Mouse (Mus musculus) MEL (cell line): ENCODE results near the gene Spag8. TPM values are rescaled to one million over a fixed set of nuclear protein-coding genes. Genes with fewer than 3 reads are reported as not detected.

ENCODE experiments used
- DNase-seq: peaks from one replicate; pipeline ENCODE4 v3.0.0; 2011; ENCODE audit warnings: low read depth, low spot score
- H3K27ac ChIP-seq: 2 replicates; pipeline ENCODE4 v1.5.1; 2012; ENCODE audit warnings: low read depth, mild to moderate bottlenecking, control low read depth, low read length, moderate library complexity; ENCODE audit not compliant: control insufficient read depth
- H3K27me3 ChIP-seq, 2 experiments: fragments of 150-350 bp in 1 of 2; sonication (generic) in 1 of 2; 2 replicates each; pipeline ENCODE4 v1.6.1; 2012; ENCODE audit warnings: low read length in 2 of 2, mild to moderate bottlenecking in 2 of 2, improper control_type of control experiment in 1 of 2, moderate library complexity in 1 of 2; ENCODE audit not compliant: insufficient read depth in 2 of 2, control insufficient read depth in 1 of 2
- H3K36me3 ChIP-seq, 2 experiments: 2 replicates each; pipeline ENCODE4 v1.6.1; 2012 to 2014; ENCODE audit warnings: low read length in 2 of 2, improper control_type of control experiment in 1 of 2, inconsistent platforms in 1 of 2, mild to moderate bottlenecking in 1 of 2; ENCODE audit not compliant: insufficient read depth in 2 of 2, control insufficient read depth in 1 of 2
- H3K4me1 ChIP-seq, 2 experiments: fragments of 150-350 bp in 1 of 2; sonication (generic) in 1 of 2; 2 replicates each; pipeline ENCODE4 v1.6.1; 2012; ENCODE audit warnings: low read length in 2 of 2, improper control_type of control experiment in 1 of 2, mild to moderate bottlenecking in 1 of 2; ENCODE audit not compliant: insufficient read depth in 2 of 2, control insufficient read depth in 1 of 2
- H3K4me3 ChIP-seq, 2 experiments: fragments of 150-350 bp in 1 of 2; sonication (generic) in 1 of 2; 2 replicates each; pipeline ENCODE4 v1.5.1; 2012; ENCODE audit warnings: low read depth in 2 of 2, low read length in 2 of 2, mild to moderate bottlenecking in 2 of 2, moderate library complexity in 2 of 2, control low read depth in 1 of 2, improper control_type of control experiment in 1 of 2; ENCODE audit not compliant: control insufficient read depth in 1 of 2, insufficient read depth in 1 of 2
- H3K79me2 ChIP-seq: 2 replicates; pipeline ENCODE4 v1.6.1; 2012; ENCODE audit warnings: mild to moderate bottlenecking, low read length, moderate library complexity; ENCODE audit not compliant: control insufficient read depth, poor library complexity, insufficient read depth
- H3K9ac ChIP-seq: 2 replicates; pipeline ENCODE4 v1.6.1; 2012; ENCODE audit warnings: low read depth, mild to moderate bottlenecking, control low read depth, low read length, moderate library complexity; ENCODE audit not compliant: control insufficient read depth, poor library complexity, severe bottlenecking
- H3K9me3 ChIP-seq: fragments of 150-350 bp; sonication (generic); replicated peaks from 2 replicates; pipeline ENCODE4 v1.6.1; 2012; ENCODE audit warnings: mild to moderate bottlenecking, low read length, improper control_type of control experiment, moderate library complexity; ENCODE audit not compliant: insufficient read depth
- BHLHE40 ChIP-seq: IDR thresholded peaks from 2 replicates; pipeline ENCODE4 v1.6.1; 2012; ENCODE audit warnings: low read depth, mild to moderate bottlenecking, inconsistent platforms, low read length, improper control_type of control experiment, borderline replicate concordance
- CHD1 ChIP-seq: IDR thresholded peaks from 2 replicates; pipeline ENCODE4 v1.6.1; 2012; ENCODE audit warnings: low read depth, mild to moderate bottlenecking, inconsistent platforms, low read length, improper control_type of control experiment
- E2F4 ChIP-seq: IDR thresholded peaks from 2 replicates; pipeline ENCODE4 v1.6.1; 2011; ENCODE audit warnings: low read depth, low read length, improper control_type of control experiment, borderline replicate concordance
- ELF1 ChIP-seq: IDR thresholded peaks from 2 replicates; pipeline ENCODE4 v1.6.1; 2014; ENCODE audit warnings: low read depth, mild to moderate bottlenecking, inconsistent platforms, low read length, improper control_type of control experiment, moderate library complexity
- EP300 ChIP-seq, 2 experiments: IDR thresholded peaks; 2 replicates each; pipeline ENCODE4 v1.6.1; 2011; ENCODE audit warnings: improper control_type of control experiment in 2 of 2, low read length in 2 of 2, low read depth in 1 of 2, mild to moderate bottlenecking in 1 of 2
- ETS1 ChIP-seq: IDR thresholded peaks from 2 replicates; pipeline ENCODE4 v1.6.1; 2012; ENCODE audit warnings: low read depth, mild to moderate bottlenecking, inconsistent platforms, low read length, improper control_type of control experiment, moderate library complexity
- GABPA ChIP-seq: IDR thresholded peaks from 2 replicates; pipeline ENCODE4 v1.6.1; 2012; ENCODE audit warnings: low read depth, mild to moderate bottlenecking, inconsistent platforms, low read length, improper control_type of control experiment, moderate library complexity
- GATA1 ChIP-seq: IDR thresholded peaks from 2 replicates; pipeline ENCODE4 v1.6.1; 2011; ENCODE audit warnings: low read depth, low read length, improper control_type of control experiment
- HCFC1 ChIP-seq: IDR thresholded peaks from 2 replicates; pipeline ENCODE4 v1.6.1; 2012; ENCODE audit warnings: low read depth, mild to moderate bottlenecking, inconsistent platforms, low read length, improper control_type of control experiment, moderate library complexity
- KAT2A ChIP-seq: conservative IDR thresholded peaks from 2 replicates; pipeline ENCODE4 v1.6.1; 2012; ENCODE audit warnings: low read depth, low read length, improper control_type of control experiment, inconsistent platforms
- MAFK ChIP-seq: IDR thresholded peaks from 2 replicates; pipeline ENCODE4 v1.6.1; 2011; ENCODE audit warnings: low read depth, mild to moderate bottlenecking, low read length, improper control_type of control experiment, borderline replicate concordance
- MAZ ChIP-seq: IDR thresholded peaks from 2 replicates; pipeline ENCODE4 v1.6.1; 2012; ENCODE audit warnings: low read depth, mild to moderate bottlenecking, inconsistent platforms, low read length, improper control_type of control experiment
- MXI1 ChIP-seq: IDR thresholded peaks from 2 replicates; pipeline ENCODE4 v1.6.1; 2011; ENCODE audit warnings: mild to moderate bottlenecking, low read depth, low read length, improper control_type of control experiment
- MYB ChIP-seq: IDR thresholded peaks from 2 replicates; pipeline ENCODE4 v1.6.1; 2011; ENCODE audit warnings: mild to moderate bottlenecking, low read depth, low read length, improper control_type of control experiment
- MYC ChIP-seq: IDR thresholded peaks from 2 replicates; pipeline ENCODE4 v1.6.1; 2011; ENCODE audit warnings: low read depth, mild to moderate bottlenecking, low read length, improper control_type of control experiment, moderate library complexity
- NELFE ChIP-seq: IDR thresholded peaks from 2 replicates; pipeline ENCODE4 v1.6.1; 2011; ENCODE audit warnings: low read depth, low read length, improper control_type of control experiment
- NRF1 ChIP-seq: IDR thresholded peaks from 2 replicates; pipeline ENCODE4 v1.6.1; 2014; ENCODE audit warnings: low read depth, mild to moderate bottlenecking, inconsistent platforms, low read length, improper control_type of control experiment, moderate library complexity; ENCODE audit not compliant: poor library complexity, insufficient read depth, severe bottlenecking
- POLR2A ChIP-seq, 2 experiments: IDR thresholded peaks; 2 replicates each; pipeline ENCODE4 v1.6.1; 2011 to 2012; ENCODE audit warnings: low read length in 2 of 2, mild to moderate bottlenecking in 2 of 2, control low read depth in 1 of 2, improper control_type of control experiment in 1 of 2, low read depth in 1 of 2, moderate library complexity in 1 of 2; ENCODE audit not compliant: control insufficient read depth in 1 of 2, insufficient read depth in 1 of 2, poor library complexity in 1 of 2
- POLR2AphosphoS2 ChIP-seq: IDR thresholded peaks from 2 replicates; pipeline ENCODE4 v1.6.1; 2011; ENCODE audit warnings: low read length, improper control_type of control experiment
- POLR2AphosphoS5 ChIP-seq: IDR thresholded peaks from 2 replicates; pipeline ENCODE4 v1.6.1; 2012; ENCODE audit warnings: low read depth, borderline replicate concordance, mild to moderate bottlenecking, inconsistent platforms, low read length, moderate library complexity, mixed read lengths
- RAD21 ChIP-seq: IDR thresholded peaks from 2 replicates; pipeline ENCODE4 v1.6.1; 2011; ENCODE audit warnings: mild to moderate bottlenecking, low read depth, low read length, improper control_type of control experiment
- SIN3A ChIP-seq: IDR thresholded peaks from 2 replicates; pipeline ENCODE4 v1.6.1; 2012; ENCODE audit warnings: low read length, improper control_type of control experiment, inconsistent platforms
- SMC3 ChIP-seq: IDR thresholded peaks from 2 replicates; pipeline ENCODE4 v1.6.1; 2011; ENCODE audit warnings: low read depth, low read length, improper control_type of control experiment
- TAL1 ChIP-seq: IDR thresholded peaks from 2 replicates; pipeline ENCODE4 v1.6.1; 2012; ENCODE audit warnings: mild to moderate bottlenecking, inconsistent platforms, low read length, moderate library complexity, mixed read lengths
- TBP ChIP-seq: IDR thresholded peaks from 2 replicates; pipeline ENCODE4 v1.8.0; 2011; ENCODE audit warnings: low read depth, low read length, improper control_type of control experiment
- TCF12 ChIP-seq: IDR thresholded peaks from 2 replicates; pipeline ENCODE4 v1.6.1; 2014; ENCODE audit warnings: low read depth, mild to moderate bottlenecking, inconsistent platforms, low read length, improper control_type of control experiment, moderate library complexity
- UBTF ChIP-seq: IDR thresholded peaks from 2 replicates; pipeline ENCODE4 v1.6.1; 2012; ENCODE audit warnings: low read depth, mild to moderate bottlenecking, inconsistent platforms, low read length, improper control_type of control experiment, moderate library complexity, borderline replicate concordance; ENCODE audit not compliant: insufficient read depth
- USF1 ChIP-seq: IDR thresholded peaks from 2 replicates; pipeline ENCODE4 v1.6.1; 2014; ENCODE audit warnings: low read depth, mild to moderate bottlenecking, inconsistent platforms, low read length, improper control_type of control experiment, moderate library complexity
- USF2 ChIP-seq, 2 experiments: IDR thresholded peaks; 2 replicates each; pipeline ENCODE4 v1.6.1; 2011 to 2012; ENCODE audit warnings: improper control_type of control experiment in 2 of 2, low read length in 2 of 2, borderline replicate concordance in 1 of 2, inconsistent platforms in 1 of 2, low read depth in 1 of 2, mild to moderate bottlenecking in 1 of 2; ENCODE audit not compliant: insufficient read depth in 1 of 2
- ZMIZ1 ChIP-seq: IDR thresholded peaks from 2 replicates; pipeline ENCODE4 v1.6.1; 2012; ENCODE audit warnings: low read depth, mild to moderate bottlenecking, inconsistent platforms, low read length, improper control_type of control experiment, moderate library complexity
- polyA plus RNA-seq, 2 experiments: library from polyadenylated mRNA; stranded (reverse) in 1 of 2; unstranded in 1 of 2; fragments of >175 nt in 1 of 2; fragments of >200 nt in 1 of 2; gene quantifications; 2 replicates each; pipeline versions ENCODE4 v1.2.1 to v1.2.4; 2012; ENCODE audit warnings: low replicate concordance in 2 of 2, low read depth in 1 of 2; ENCODE audit not compliant: insufficient read length in 2 of 2, insufficient read depth in 1 of 2, missing spikeins in 1 of 2
- total RNA-seq: library from RNA; depleted of rRNA; stranded (reverse); fragments of 300-350 nt; gene quantifications from 2 replicates; pipeline ENCODE4 v1.2.3, GENCODE M21; 2012

Gene Spag8
- total and polyA plus RNA-seq, 3 experiments: 0.15 to 0.57 TPM; not detected in 1

DNA sequence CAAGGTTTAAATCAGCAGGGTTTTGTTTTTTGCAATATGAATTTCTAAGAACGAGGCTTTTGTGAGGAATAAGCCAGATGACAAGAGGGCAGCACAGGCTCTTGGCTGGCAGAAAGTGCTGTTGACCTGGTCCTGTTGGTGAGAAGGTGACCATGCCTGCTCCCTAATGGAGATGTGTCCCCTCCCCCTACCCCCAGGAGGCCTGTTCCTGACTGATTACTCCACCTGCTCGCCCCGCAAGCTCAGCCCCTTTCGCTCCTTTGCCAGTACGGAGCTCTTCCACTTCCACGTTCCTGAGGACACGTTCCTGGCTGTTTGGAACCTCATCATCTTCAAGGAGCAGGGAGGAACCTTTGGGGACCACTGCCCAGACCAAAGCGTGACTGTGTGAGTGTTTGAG lies 20.3 kb upstream of the Spag8 start:
- TF ChIP-seq KAT2A (no peak), TBP (no peak), ZMIZ1 (no peak), MAFK (no peak), MXI1 (no peak), MYC (no peak), USF1 (no peak), GATA1 (no peak), TCF12 (no peak), ELF1 (no peak), SMC3 (no peak), NRF1 (no peak), BHLHE40 (no peak), EP300 (IDR thresholded peaks at IDR 0.05; ENCODE audit: low read depth in 1 of 2, low read length in 2 of 2) (no peak), POLR2A (IDR thresholded peaks at IDR 0.05; ENCODE audit: control insufficient read depth in 1 of 2, insufficient read depth in 1 of 2, low read depth in 1 of 2, low read length in 2 of 2, poor library complexity in 1 of 2) (no peak), MYB (no peak), UBTF (no peak), ETS1 (no peak), TAL1 (no peak)
- Histone ChIP-seq H3K36me3 (no peaks in the 10 kb centered on the region; a peak in 1 of 4 replicates), H3K4me1 (peaks cover 0 to 8% of the 10 kb centered on the region in 2 experiments; a peak in 2 of 4 replicates), H3K27ac (no peak overlapping the region), H3K27me3 (no peaks in the 10 kb centered on the region), H3K9me3 (no peaks in the 10 kb centered on the region), H3K4me3 (no peak overlapping the region), H3K9ac (no peak overlapping the region), H3K79me2 (no peaks in the 10 kb centered on the region; the same call in 1 of the 2 replicates)
- no peak for DNase-seq

DNA sequence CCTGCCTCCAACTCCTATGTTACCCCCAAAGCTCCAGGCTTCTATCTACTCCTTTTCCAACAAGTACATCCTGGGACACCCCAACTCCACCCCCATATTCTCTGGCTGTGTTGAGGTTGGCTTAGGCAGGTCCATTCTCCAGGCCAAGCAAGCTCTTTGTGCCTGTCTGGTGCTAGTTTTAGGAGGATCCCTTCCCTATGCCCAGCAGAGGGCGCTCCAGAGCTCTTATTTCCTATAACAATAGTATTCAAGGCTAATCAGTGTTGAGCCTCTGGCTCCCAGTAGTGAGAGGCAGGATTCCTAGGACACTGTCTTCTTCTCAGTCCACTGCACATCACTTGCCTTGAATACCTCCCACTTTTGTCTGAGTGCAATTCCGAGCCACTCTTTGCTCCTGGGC lies 18.7 kb upstream of the Spag8 start:
- H3K27me3 ChIP-seq: no peaks in the 10 kb centered on the region
- H3K9me3 ChIP-seq: no peaks in the 10 kb centered on the region
- no peak overlapping the region for H3K27ac ChIP-seq
- H3K9ac ChIP-seq: no peak overlapping the region
- H3K4me3 ChIP-seq: no peak overlapping the region
- H3K4me1 ChIP-seq: peaks cover 0 to 12% of the 10 kb centered on the region in 2 experiments; a peak in 2 of 4 replicates
- no peaks in the 10 kb centered on the region; a peak in 1 of 4 replicates for H3K36me3 ChIP-seq
- peak; percentile 87 for DNase-seq
- no peaks in the 10 kb centered on the region; the same call in 1 of the 2 replicates for H3K79me2 ChIP-seq
- TF ChIP-seq MAZ (no peak), TAL1 (no peak), HCFC1 (no peak), USF2 (IDR thresholded peaks at IDR 0.05; ENCODE audit: borderline replicate concordance in 1 of 2, insufficient read depth in 1 of 2, low read depth in 1 of 2, low read length in 2 of 2) (no peak), MXI1 (no peak), USF1 (no peak), POLR2AphosphoS2 (no peak), RAD21 (peak; percentile 73), CHD1 (no peak), ZMIZ1 (no peak), E2F4 (no peak), GABPA (no peak), TCF12 (no peak), SMC3 (peak; percentile 86), UBTF (no peak), MYC (no peak), TBP (no peak), MYB (no peak), MAFK (no peak), NELFE (no peak), SIN3A (peak; percentile 28; the same call in 1 of the 2 replicates), ELF1 (0 out of 2 replicates have a peak, but pooled peaks have one; percentile 21), POLR2AphosphoS5 (no peak)
